In genomic region chr3:52009321-52009720, GRCm38 (mm10) we compare ENCODE assay signal across 9 mouse cellular contexts.
DNase-seq lines count a peak whose midpoint lies in the region; ATAC-seq and TF ChIP-seq lines count a peak whose summit lies in the region.
"Had no signal": no experiment of that assay in that cellular context is flagged by ENCODE, and none has a peak within 500 bp of the region (broad histone marks: within the 10 kb centered on the region; RNA-seq: fewer than 3 reads in every experiment).

No protein-coding gene starts in this region.

- no peaks in the 10 kb centered on the region for H3K9me3 ChIP-seq in heart, embryonic 10.5 days
- no peaks in the 10 kb centered on the region for H3K9me3 ChIP-seq in heart, embryonic 11.5 days (replicated peaks; ENCODE audit: control insufficient read depth, low read length)
- no peaks in the 10 kb centered on the region for H3K9me3 ChIP-seq in forebrain, postnatal 0 days (ENCODE audit: low read length)
- H3K9me3 ChIP-seq in midbrain, embryonic 13.5 days = no peaks in the 10 kb centered on the region

- TF ChIP-seq CTCF in forebrain, postnatal 0 days (IDR thresholded peaks at IDR 0.05; ENCODE audit: low read depth) = peak; percentile 81

- H3K4me2 ChIP-seq in heart, embryonic 11.5 days = no peak overlapping the region
- peak overlapping the region; percentile 21; the same call in 1 of the 2 replicates for H3K4me2 ChIP-seq in forebrain, postnatal 0 days (ENCODE audit: low read depth)
- peak overlapping the region; percentile 19; the same call in 1 of the 2 replicates for H3K4me2 ChIP-seq in midbrain, embryonic 13.5 days (replicated peaks)

- peak overlapping the region; percentile 52; the same call in 1 of the 2 replicates for H3K27ac ChIP-seq in heart, embryonic 10.5 days
- no peak overlapping the region for H3K27ac ChIP-seq in heart, embryonic 11.5 days (ENCODE audit: low read depth, low read length)
- H3K27ac ChIP-seq in forebrain, postnatal 0 days (ENCODE audit: low read depth, low read length) = peak overlapping the region; percentile 40; the same call in 1 of the 2 replicates
- H3K27ac ChIP-seq in midbrain, embryonic 13.5 days = peak overlapping the region; percentile 73

- peaks cover 45% of the 10 kb centered on the region for H3K4me1 ChIP-seq in heart, embryonic 10.5 days
- peaks cover 14% of the 10 kb centered on the region; the same call in 1 of the 2 replicates for H3K4me1 ChIP-seq in heart, embryonic 11.5 days (ENCODE audit: control insufficient read depth, insufficient read depth, low read length)
- peaks cover 22% of the 10 kb centered on the region for H3K4me1 ChIP-seq in forebrain, postnatal 0 days (ENCODE audit: insufficient read depth)
- peaks cover 51% of the 10 kb centered on the region for H3K4me1 ChIP-seq in midbrain, embryonic 13.5 days (replicated peaks)

- H3K9ac ChIP-seq in heart, embryonic 11.5 days (ENCODE audit: low read depth, low read length) = no peak overlapping the region
- H3K9ac ChIP-seq in forebrain, postnatal 0 days = 0 out of 2 replicates have a peak overlapping the region, but pooled peaks have one; percentile 14
- H3K9ac ChIP-seq in midbrain, embryonic 13.5 days (replicated peaks) = no peak overlapping the region

- no peak for ATAC-seq in heart, embryonic 11.5 days (replicated peaks; ENCODE audit: insufficient number of reproducible peaks, low FRiP score, low TSS enrichment)
- ATAC-seq in forebrain, postnatal 0 days = peak; percentile 66
- ATAC-seq in midbrain, embryonic 13.5 days = peak; percentile 66

- H3K4me3 ChIP-seq in heart, embryonic 10.5 days = no peak overlapping the region
- H3K4me3 ChIP-seq in heart, embryonic 11.5 days (ENCODE audit: low read depth, low read length) = no peak overlapping the region
- H3K4me3 ChIP-seq in forebrain, postnatal 0 days (ENCODE audit: low read depth, low read length) = no peak overlapping the region
- no peak overlapping the region for H3K4me3 ChIP-seq in midbrain, embryonic 13.5 days (replicated peaks)
- H3K4me3 ChIP-seq: myocyte had no signal

- DNase-seq in heart, embryonic 10.5 days (ENCODE audit: low spot score) = no peak
- peak; percentile 49 for DNase-seq in testis, postnatal 10 days (ENCODE audit: low spot score)
- no peak for DNase-seq in testis, postnatal 14 days (ENCODE audit: low spot score)
- peak; percentile 84 for DNase-seq in forebrain, postnatal 0 days
- no peak for DNase-seq in urinary bladder, postnatal 36 days (ENCODE audit: low spot score in 2 of 2)
- no peak for DNase-seq in lung, postnatal 36 days

- H3K36me3 ChIP-seq in heart, embryonic 10.5 days = no peaks in the 10 kb centered on the region
- H3K36me3 ChIP-seq in heart, embryonic 11.5 days (ENCODE audit: control insufficient read depth, insufficient read depth, low read length) = no peaks in the 10 kb centered on the region
- no peaks in the 10 kb centered on the region for H3K36me3 ChIP-seq in forebrain, postnatal 0 days (ENCODE audit: insufficient read depth)
- H3K36me3 ChIP-seq in midbrain, embryonic 13.5 days = no peaks in the 10 kb centered on the region

- H3K27me3 ChIP-seq in heart, embryonic 10.5 days (ENCODE audit: insufficient read depth, poor library complexity, severe bottlenecking) = no peaks in the 10 kb centered on the region
- no peaks in the 10 kb centered on the region for H3K27me3 ChIP-seq in heart, embryonic 11.5 days (ENCODE audit: control insufficient read depth, insufficient read depth, low read length)
- no peaks in the 10 kb centered on the region for H3K27me3 ChIP-seq in forebrain, postnatal 0 days (ENCODE audit: insufficient read depth, low read length)
- no peaks in the 10 kb centered on the region for H3K27me3 ChIP-seq in midbrain, embryonic 13.5 days

- WGBS in heart, embryonic 10.5 days = 35% methylated on average over 6 of the region's 6 CpGs
- 25% methylated on average over 6 of the region's 6 CpGs for WGBS in heart, embryonic 11.5 days (ENCODE audit: insufficient replicate concordance)
- 28% methylated on average over 6 of the region's 6 CpGs for WGBS in forebrain, postnatal 0 days
- WGBS in midbrain, embryonic 13.5 days = 26% methylated on average over 6 of the region's 6 CpGs

Comparison
In these comparisons a context has a peak if more than half of its experiments do, and no peak if none do; other contexts are left out.
1. DNase-seq: peak in testis, postnatal 10 days (single experiment) and forebrain, postnatal 0 days (single experiment); none in heart, embryonic 10.5 days (single experiment), testis, postnatal 14 days (single experiment), urinary bladder, postnatal 36 days (0 of 2) and lung, postnatal 36 days (single experiment).